Mouse (Mus musculus) retina, adult 2 months (tissue): ENCODE results near the gene Rasgrf2.
A peak's percentile ranks its signal among the peaks of the same experiment; 100 is the strongest.
"Not testable (repeated sequence)": the region's sequence is repeated elsewhere in the genome, so short reads cannot be mapped to it uniquely, and the experiment has no call there.

Source experiments
- DNase-seq: peaks from one replicate; pipeline ENCODE4 v3.0.0-alpha.2; 2012; ENCODE audit warnings: low read depth, low spot score

The Rasgrf2 gene

DNA sequence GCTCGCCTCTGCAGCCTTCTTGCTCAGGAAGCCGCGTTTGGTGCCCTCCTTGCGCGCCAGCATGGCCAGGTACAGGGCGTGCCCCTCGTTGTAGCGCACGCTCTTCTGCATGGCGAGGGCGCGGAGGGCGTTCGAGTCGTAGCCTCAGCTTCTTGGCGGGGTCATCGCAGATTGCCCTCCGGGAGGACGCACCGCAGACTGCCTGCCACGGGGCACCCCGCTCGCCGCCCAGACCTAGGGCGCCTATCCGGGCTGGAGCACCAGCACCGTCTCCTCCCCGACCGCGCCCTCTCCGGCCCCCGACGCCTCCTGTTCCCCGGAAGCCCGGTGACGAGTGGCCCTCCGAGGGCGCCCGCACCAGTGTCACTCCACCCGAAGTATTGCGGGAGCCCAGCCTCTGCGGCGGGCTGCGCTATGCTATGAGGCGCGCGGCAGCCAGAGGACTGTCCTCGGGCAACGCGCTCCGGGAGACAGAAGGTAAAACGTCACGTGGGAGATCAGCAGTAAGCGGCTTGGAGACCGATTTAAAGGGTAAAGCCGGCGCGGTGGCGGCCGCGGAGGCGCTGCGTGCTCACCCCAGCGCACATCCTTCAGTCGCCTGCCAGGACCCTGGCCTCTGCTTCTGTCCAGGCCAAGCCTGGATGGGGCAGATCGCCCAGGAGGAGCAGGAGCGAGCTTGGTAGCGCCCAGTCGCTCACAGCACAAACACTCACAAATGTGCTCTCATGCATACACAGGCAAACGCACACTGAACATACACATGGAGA lies at the start of gene Rasgrf2:
Rasgrf2 (minus strand) TSS at position 273 of the 767 bp plus-strand sequence.
- DNase-seq: peak; percentile 76

DNA sequence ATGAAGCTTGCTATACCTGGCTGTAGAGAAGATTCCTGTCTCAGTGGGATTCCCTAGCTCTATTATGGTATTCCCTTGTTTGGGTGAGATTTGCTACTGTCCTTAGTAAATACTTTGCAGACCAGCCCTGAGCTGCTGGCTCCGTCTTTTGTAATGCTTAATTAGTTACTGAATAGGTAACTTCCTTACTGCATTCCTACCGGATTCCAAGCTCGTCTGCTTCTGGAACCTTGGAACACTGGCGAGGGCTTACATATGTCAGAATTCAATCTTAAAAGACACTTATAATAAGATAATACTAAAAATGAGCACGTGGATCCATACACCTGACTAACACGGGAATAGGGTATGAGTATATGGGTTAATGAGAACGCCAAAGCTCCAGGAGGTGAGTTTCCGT lies 41.2 kb upstream of the Rasgrf2 start:
- DNase-seq: not testable (repeated sequence)

DNA sequence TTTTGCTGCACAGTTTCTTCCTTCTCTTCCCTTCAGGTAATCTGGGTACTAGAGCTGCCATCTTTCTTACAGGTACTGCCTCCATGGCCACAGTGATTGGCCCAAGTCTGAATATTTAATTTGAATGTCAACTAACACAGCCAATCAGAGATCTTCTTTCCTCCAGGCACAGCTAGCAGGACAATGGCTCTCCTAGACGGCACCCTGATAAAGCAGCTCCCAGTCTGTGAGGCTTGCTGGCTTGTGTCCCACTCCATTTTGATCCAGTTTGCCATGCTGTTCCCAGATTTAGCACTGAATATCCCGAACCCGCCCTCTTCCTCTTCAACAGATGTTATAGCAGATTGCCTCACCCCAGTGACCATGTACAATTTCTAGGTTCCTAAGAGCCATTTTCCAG lies 19.1 kb upstream of the Rasgrf2 start:
- no peak for DNase-seq

DNA sequence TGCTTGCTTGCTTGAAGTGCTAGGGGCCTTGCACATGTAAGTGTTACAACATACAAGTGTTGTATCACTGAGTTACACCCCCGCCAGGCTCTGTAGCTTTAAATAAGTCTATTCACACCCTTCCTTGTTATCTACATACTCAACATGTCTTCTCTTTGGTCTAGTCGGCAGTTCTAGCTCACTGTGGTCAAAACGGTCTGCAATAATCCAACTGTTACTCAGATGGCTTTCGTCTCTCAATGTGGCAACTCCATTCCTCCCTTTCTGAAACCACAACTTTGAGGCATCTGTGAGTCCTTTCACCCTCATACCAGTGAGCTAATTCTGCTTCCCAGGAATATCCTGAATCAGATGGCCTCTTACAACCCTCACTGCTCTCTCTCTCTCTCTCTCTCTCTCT lies 17.4 kb upstream of the Rasgrf2 start:
- no peak for DNase-seq

DNA sequence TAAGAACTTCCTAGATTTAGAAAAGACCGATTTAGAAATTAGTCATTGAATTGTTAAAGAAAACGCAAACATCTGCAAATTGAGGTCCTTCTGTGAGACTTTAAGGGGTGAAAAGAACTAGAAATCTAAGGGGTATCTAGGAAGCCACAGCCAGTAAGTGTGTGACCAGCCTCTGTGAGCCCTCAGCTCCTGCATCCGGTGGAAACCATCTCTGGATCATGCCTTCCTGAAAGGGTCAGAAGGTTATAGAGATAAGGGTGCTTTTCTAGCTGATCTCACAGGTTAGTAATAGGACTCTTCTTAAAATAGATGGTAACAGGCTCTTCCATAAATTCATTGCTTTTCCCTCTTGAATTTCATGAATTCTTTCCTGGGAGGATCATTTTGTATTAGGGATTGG lies 3.3 kb upstream of the Rasgrf2 start:
- no peak for DNase-seq

DNA sequence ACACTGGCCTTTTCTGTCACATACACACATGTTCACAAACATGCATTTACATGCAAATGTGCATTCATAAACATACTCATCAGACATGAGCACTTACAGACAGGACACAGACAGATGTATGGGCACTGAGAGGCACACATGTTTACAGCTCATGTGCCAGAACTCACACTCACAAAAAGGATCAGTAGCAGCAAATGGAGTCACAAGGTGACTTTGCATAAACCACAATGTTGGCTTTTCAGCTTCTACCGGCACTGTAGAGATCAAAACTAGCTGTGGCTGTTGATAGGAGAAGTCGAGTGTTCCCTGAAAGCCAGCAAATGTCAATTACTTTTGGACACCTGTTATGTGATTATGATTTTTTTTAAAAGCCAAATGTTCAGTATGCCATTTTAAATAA lies 1.1 kb upstream of the Rasgrf2 start:
- no peak for DNase-seq

DNA sequence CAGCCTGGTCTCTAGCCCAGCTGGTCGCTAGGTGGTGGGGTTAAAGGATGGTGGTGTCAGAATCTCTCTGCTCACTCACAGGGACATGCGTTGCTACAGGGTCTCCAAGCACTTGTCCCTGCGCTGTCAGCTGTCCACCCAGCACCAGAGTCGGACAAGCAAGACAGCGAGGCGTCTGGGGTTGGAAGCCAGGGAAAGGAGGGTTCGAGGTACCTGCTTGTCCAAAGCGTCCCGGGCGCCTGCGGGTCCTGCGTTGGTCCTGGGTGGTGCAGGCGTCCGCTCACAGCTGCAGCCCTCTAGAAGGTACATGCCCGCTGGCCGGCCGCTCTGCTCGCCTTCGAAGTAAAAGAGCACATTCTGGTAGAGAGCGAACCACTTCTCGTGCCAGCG lies 467 bp downstream of the Rasgrf2 start:
- DNase-seq: no peak

DNA sequence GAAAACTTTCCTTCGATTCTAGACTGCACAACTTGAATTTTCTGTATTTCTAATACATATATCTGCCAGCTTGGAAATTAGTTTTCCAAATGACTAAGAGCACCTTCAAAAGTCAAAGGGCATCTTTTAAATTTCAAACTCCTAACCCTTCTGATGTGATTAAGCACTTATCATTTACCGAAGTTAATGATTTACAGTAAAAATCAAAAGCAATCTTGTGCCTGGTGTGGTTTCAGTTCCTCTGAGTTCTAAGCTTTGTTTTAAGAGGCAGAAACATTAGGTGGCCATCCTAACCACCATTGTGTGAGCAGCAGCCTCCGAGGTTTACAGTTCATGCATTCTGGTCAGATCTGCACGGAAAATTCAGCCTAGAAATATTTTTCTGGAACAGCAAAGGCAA lies 1.6 kb downstream of the Rasgrf2 start:
- no peak for DNase-seq

DNA sequence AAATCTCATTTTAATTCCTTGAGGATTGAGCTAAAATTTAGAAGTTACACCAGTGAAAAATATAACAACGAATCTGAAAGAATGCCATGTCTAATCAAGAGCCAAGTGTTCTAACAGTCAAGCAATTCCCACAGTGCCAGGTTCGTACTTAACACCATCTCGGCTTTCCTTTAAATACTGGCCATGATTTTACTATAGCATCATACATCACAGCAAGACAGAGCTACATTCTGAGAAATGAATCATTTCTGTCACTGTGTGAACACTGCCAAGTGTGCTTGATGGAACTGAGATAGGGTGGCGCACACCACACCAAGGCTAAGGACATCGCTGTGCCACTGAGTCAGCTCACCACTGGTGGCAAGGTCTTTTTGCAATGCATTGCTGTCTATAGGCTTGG lies 5.6 kb downstream of the Rasgrf2 start:
- DNase-seq: no peak

DNA sequence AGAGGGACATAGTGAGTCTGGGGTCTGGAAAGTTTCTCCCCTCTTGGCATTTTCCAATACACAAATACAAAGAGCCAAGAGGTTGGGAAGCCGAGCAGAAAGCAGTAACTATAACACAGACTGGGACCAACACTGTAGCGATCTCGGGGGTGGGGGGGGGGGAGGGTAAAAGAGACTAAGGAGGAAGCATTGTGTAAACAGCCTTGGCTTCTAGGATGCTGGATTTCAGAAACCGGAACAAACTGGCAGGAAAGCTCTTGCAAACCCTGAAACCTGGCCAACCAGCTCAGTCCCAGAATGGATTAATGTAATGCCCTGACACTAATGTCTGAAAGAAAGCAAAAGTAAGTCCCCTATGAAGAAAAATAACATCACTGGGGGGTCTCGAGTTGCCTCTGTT lies 11.8 kb downstream of the Rasgrf2 start:
- DNase-seq: no peak

DNA sequence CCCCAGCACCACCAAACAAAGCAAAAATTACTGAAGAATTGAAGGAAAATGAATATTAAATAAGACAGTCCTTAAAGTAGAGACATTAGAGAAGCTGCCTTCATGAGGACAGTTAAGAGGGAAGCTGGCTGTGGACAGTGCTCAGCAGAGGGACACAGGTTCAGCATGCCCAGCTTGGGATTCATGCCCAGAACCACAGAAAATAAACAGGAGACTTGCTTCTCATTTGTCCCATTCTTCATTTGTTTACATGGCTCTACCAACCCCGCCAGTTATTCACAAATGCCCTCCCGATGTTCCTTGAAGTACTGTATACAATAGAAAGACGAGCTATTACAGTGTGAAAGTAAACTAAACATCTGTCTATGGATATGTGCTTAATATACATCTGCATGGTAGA lies 17.4 kb downstream of the Rasgrf2 start:
- no peak for DNase-seq

DNA sequence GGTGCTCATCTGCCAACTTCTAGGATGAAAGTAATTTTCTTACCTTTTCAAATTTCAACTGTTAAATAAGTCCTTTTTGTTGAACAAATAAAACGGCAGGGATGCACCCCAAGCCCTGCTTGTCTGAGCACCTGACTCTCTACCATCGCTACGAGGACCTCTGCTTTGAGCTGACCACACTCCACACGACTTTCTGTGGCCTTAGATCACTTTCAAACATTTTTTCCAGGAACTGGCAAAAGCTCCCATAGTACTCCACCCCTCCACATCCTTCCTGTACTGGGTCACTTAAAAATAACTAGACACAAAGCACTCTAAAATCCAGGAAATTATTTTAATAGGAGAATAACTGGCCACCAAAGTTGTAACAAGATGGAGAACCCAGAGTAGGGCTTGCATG lies 23.2 kb downstream of the Rasgrf2 start:
- no peak for DNase-seq

DNA sequence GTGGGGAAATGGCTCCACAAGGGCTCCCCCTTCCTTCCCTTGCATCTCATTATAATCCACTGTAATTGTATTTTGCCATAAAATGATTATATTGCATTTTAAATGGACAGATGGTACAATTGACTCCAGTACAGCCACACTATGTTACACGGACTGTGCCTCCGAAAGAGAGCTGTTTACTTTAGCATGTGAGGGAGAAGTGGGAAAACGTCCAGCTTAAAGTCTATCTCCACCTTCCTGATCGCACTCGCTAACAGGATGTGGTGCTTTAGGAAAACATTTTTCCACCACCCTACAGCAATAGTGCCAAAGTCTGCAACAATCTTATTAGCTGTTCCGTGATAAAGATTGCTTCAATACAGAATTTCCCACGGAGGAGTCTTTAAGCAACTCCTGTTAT lies 27.2 kb downstream of the Rasgrf2 start:
- DNase-seq: no peak

DNA sequence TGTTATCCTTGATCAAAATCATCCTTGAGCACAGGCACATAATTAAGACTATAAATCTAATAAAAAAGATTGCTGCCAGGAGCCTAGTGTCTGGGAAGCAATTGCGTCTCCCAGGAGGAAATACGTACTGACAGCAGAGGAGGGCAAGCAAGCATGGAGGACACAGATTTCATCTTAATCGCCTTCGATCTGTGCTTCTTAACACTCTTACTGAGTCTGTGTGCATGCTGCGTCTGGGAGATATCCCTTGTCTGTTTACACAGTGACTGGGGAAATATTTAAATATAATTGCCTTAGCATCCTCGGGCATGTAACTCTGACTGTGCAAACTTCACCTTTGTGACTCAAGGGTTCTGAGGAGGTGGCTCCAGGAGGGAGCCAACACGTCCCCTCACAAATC lies 33.0 kb downstream of the Rasgrf2 start:
- DNase-seq: no peak

DNA sequence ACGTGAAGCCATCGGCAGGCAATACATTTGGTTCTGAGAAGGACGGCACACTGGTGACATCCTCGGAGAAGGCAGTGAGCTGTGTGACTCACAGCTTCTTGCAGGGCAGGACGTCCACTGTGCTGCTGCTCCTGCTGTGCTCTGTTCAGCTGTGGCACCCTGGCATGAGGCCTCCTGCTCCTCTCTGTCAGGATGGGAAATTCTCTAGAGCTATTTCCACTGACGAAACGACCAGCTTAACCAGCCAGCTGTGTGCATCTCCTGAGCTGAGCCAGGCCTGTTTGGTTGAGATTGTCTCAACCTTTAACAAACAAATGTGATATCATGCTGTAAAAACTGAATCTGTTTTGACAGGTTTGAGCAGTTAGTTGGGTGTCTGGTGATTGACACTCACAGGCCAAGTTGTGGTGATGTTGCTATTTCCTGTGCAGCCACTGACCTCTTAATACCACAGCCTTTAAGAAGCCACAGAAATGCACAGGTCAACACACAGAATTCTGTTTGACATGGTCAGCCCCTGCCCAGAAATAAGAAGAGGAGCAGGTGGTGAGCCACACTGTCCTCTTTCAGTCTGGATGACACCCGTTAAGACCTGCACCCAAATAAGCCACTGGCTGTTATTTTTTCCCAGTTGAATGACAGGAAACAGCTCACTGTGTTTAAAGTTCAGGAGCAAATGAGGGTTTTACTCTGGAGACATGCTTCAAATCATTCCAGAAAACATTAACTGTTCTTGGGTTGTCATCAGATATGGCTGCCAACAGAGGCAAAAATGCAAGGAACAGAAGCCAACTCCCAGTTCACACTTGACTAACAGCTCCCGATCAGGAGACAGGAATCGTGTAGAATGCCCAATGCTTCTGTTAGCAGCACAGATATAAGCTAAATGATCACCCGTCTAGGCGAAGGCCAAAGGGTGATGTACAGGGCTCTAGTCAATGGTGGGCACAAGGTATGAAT lies 36.0 kb downstream of the Rasgrf2 start:
- no peak for DNase-seq

DNA sequence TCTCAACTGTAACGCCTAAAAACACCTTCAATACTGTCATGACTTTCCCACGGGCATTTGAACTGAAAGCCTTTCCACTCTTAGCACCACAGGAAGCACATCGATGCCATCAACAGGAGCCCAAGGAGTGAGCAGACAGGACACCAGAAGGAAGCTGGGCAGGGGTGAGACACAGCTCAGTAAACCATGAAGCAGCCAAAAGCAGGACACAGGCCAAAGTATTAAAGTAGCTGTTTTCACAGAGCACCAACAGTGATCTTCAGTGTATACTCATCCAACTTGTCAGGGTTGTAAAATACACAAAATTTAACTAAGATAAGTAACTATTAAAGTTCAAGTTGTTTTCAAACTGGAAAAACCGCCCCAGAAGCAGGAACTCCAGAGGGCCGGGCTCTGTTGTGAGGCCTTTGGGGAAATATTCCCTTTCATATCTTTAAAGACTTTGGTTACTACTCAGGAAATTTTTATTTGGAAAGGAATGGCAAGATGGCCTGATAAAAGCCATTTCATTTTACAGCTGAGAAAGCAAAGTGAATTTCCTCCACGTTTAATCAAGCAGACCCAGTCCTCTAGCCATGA lies 37.7 kb downstream of the Rasgrf2 start:
- no peak for DNase-seq

DNA sequence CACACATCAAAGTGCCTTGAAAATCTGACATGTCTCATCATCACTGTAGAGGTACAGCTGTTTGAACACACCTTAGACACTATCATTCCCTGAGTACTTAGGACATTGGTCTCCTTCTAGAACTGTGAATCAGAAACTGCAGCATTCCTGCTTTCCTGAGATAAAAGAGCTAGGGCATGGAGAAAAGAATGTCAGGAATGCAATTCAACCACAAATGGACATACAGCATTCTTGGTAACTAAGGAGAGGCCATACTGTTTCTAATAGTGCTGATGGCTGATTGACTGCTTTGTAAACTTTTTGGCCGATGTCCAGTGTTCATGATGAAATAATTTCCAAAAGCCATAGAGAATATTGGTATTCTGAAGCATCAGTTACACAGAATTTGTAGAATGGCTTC lies 58.3 kb downstream of the Rasgrf2 start:
- no peak for DNase-seq

DNA sequence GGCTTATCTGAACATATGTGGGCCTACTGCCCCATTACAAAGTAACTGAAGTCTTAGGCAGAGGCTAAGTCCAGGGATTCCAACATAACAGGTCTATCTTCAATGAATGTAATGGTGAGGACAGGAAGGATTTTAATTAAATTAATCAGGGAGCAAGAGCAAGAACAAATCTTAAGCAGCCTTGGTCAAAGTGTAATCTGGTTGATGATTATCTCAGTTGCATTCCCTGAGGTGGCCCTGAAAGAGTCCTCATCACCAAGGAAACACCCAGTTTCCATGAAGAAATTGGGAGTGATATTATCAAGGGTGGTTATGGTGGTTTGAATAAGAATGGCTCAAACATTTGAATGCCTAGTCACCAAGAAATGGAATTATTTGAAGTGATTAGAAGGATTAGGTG lies 62.8 kb downstream of the Rasgrf2 start:
- no peak for DNase-seq

DNA sequence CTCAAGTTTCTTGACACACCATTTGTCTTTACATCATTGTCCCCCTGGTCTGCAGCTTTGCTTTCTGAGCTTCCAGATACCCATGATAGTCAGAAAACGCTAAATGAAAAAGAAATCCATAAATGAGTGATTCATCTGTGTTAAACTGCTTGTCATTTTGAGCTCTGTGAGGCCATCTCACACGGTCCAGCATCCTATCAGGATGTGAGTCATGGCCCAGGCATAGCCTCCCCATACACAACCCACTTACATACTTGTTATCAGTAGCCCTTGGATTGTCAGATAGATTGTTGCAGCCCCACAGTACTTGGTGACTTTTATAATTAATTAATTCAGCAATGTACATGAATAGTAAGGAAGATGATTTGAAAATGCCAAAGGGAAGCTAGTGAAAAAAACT lies 63.6 kb downstream of the Rasgrf2 start:
- DNase-seq: no peak

DNA sequence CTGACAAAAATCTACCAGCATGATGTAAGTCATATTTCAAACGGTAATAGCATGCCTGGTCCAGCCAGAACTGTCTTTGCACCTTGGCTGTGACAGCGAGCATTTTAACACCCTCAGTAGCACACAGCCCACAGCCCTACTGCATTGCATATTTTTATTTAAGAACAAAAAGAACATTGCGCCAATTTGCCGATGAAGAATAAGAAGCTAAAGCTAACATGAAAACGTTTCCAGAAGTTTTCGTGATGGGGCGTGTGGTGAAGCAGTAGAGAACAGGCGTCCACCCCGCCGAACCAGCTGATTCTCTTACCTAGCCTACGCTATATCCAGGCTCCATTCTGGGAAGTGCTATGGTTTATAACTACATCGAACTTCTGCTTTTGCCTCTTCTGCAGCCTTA lies 77.7 kb downstream of the Rasgrf2 start:
- no peak for DNase-seq

DNA sequence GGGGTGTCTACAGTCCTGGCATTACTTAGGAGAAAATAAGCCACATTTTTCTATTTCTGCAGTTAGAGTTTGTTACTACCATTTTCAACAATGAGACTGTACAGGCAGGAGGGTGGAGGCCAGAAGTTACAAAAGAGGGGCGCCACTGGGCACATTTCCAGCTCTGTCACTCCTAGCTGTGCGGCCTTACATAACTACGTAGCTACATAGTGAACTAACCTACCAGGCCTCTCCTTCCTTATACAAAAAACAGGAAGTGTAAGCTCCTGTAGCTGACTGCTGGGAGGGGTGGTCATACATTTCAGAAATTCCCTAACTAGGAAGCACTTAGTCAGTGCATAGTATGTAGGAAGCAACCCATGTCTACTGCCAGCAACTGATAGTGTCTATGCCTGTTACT lies 78.5 kb downstream of the Rasgrf2 start:
- no peak for DNase-seq

DNA sequence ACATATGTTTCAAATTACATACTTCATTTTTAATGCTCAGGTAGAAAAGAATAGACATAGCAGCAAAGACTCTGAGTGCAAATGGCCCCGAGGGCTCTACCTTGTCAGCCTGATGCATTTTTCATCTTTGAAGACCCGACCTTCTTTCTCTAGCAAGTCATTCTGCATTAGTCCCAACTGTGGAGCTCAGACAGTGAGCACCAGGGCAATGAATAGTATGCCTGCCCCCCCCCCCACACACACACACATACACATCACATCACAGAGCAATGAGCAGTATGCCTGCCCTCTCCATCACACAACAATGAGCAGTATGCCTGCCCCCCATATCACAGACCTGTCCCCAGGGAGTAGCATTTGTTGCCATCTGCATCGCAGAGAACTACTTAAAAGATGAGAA lies 80.2 kb downstream of the Rasgrf2 start:
- DNase-seq: no peak
